ENCODE assay signal across 14 mouse cellular contexts in the genomic region with DNA sequence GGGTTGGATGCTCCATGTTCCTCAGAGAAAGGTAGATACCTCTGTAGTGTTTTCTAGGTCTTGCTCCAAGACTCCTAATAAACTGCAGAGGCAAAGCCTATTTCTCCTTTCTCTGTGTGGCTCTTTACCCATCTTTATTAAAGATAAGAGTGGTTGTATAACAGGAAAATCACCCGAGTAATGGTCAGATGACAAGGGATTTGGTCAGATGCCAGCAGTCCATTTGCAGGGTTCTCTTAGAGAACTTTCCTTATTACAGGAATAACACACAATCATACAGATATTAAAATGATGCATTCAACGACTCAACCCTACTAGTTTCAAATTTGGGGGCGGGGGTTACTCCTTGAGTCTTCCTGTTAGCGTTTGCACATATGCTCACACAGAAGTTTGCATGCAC.
"Had no signal": no experiment of that assay in that cellular context is flagged by ENCODE, and none has a peak within 500 bp of the region (broad histone marks: within the 10 kb centered on the region; RNA-seq: fewer than 3 reads in every experiment).

No protein-coding gene starts in this region.

- H3K9me3 ChIP-seq: limb, embryonic 12.5 days; limb, embryonic 15.5 days; liver, embryonic 13.5 days; stomach, embryonic 15.5 days had no signal

- DNase-seq: left cerebral cortex, postnatal 4 days; liver, embryonic 13.5 days; lung, adult 2 months; lung, postnatal 14 days; lung, postnatal 4 days; midbrain, embryonic 14.5 days; right cerebral cortex, postnatal 4 days; spleen, adult 18-20 months; thymus, postnatal 25 days had no signal

- H3K9ac ChIP-seq: limb, embryonic 12.5 days; limb, embryonic 15.5 days; liver, embryonic 13.5 days; stomach, embryonic 15.5 days had no signal

- H3K4me2 ChIP-seq: limb, embryonic 12.5 days; limb, embryonic 15.5 days; liver, embryonic 13.5 days; midbrain, embryonic 11.5 days; stomach, embryonic 15.5 days had no signal

- H3K27me3 ChIP-seq: limb, embryonic 12.5 days; limb, embryonic 15.5 days; liver, embryonic 13.5 days; stomach, embryonic 15.5 days had no signal

- H3K36me3 ChIP-seq: limb, embryonic 12.5 days; limb, embryonic 15.5 days; liver, embryonic 13.5 days; stomach, embryonic 15.5 days had no signal

- H3K27ac ChIP-seq: kidney, postnatal 0 days; limb, embryonic 12.5 days; limb, embryonic 15.5 days; liver, embryonic 13.5 days; stomach, embryonic 15.5 days had no signal

- H3K4me3 ChIP-seq: limb, embryonic 12.5 days; limb, embryonic 15.5 days; liver, embryonic 13.5 days; stomach, embryonic 15.5 days had no signal

- H3K4me1 ChIP-seq: limb, embryonic 12.5 days; limb, embryonic 15.5 days; liver, embryonic 13.5 days; stomach, embryonic 15.5 days had no signal
